Mouse (Mus musculus) lung, embryonic 16.5 days (tissue): ENCODE results near the gene Sctr. TPM values are rescaled to one million over a fixed set of nuclear protein-coding genes. Genes with fewer than 3 reads are reported as not detected.

Source experiments
- ATAC-seq: fragments of 200-750 bp; cut with Nextera tagmentation; 2 replicates; pipeline ENCODE4 v1.8.0; 2017; ENCODE audit warnings: low read depth, mild to moderate bottlenecking, moderate library complexity
- H3K27ac ChIP-seq: fragments of 300-500 bp; sonication (generic); 2 replicates; pipeline ENCODE4 v1.5.1; 2014; ENCODE audit warnings: mild to moderate bottlenecking, control low read depth, low read length
- H3K27me3 ChIP-seq: fragments of 300-500 bp; sonication (generic); 2 replicates; pipeline ENCODE4 v1.6.1; 2014; ENCODE audit warnings: low read depth, low read length, mixed read lengths; ENCODE audit not compliant: control insufficient read depth, insufficient read depth
- H3K36me3 ChIP-seq: fragments of 300-500 bp; sonication (generic); 2 replicates; pipeline ENCODE4 v1.6.1; 2014; ENCODE audit warnings: low read length; ENCODE audit not compliant: control insufficient read depth, insufficient read depth
- H3K4me1 ChIP-seq: fragments of 300-500 bp; sonication (generic); replicated peaks from 2 replicates; pipeline ENCODE4 v1.6.1; 2014; ENCODE audit warnings: low read length, mixed read lengths; ENCODE audit not compliant: control insufficient read depth, insufficient read depth
- H3K4me2 ChIP-seq: fragments of 300-500 bp; sonication (generic); 2 replicates; pipeline ENCODE4 v1.6.1; 2014; ENCODE audit warnings: low read depth, low read length, control low read depth
- H3K4me3 ChIP-seq: fragments of 300-500 bp; sonication (generic); 2 replicates; pipeline ENCODE4 v1.5.1; 2014; ENCODE audit warnings: mild to moderate bottlenecking, low read length, control low read depth
- H3K9ac ChIP-seq: fragments of 300-500 bp; sonication (generic); 2 replicates; pipeline ENCODE4 v1.6.1; 2014; ENCODE audit warnings: low read length, control low read depth
- H3K9me3 ChIP-seq: fragments of 300-500 bp; sonication (generic); 2 replicates; pipeline ENCODE4 v1.6.1; 2016; ENCODE audit warnings: low read length; ENCODE audit not compliant: control insufficient read depth
- WGBS: fragments of 180-500 bp; shearing (Covaris S2); extraction: QIAGEN DNeasy Blood & Tissue Kit; methylation state at CpG from one replicate; pipeline ENCODE4 v1.1.7; 2014; 5-methylcytosine and 5-hydroxymethylcytosine counted together
- polyA plus RNA-seq: library from polyadenylated mRNA; unstranded; fragments of >200 nt; fragmentation: Nextera tagmentation; extraction: Ambion mirVana; gene quantifications from 2 replicates; pipeline ENCODE4 v1.2.1, GENCODE M21; 2015

The Sctr gene
- 0.16 TPM in 1 of 2 replicates, not detected in the other for polyA plus RNA-seq

- peak; percentile 39; the same call in 1 of the 2 replicates for ATAC-seq
- 2% methylated on average over 39 of the region's 39 CpGs for WGBS
- H3K4me1 ChIP-seq, result peaks cover 7% of the 10 kb centered on the region
- H3K9ac ChIP-seq, result peak within 1 kb of the TSS; percentile 30
- H3K9me3 ChIP-seq, result no peaks in the 10 kb centered on the region
- no peaks in the 10 kb centered on the region for H3K36me3 ChIP-seq
- H3K27ac ChIP-seq, result no peak within 1 kb of the TSS
- peak within 1 kb of the TSS; percentile 41 for H3K4me3 ChIP-seq
- H3K4me2 ChIP-seq, result peak within 1 kb of the TSS; percentile 62
- peaks cover 14% of the 10 kb centered on the region; the same call in 1 of the 2 replicates for H3K27me3 ChIP-seq
Measured at GRCm38 (mm10) chr1:120006844-120007790, at the start of gene Sctr. Gene Sctr (plus strand): TSS chr1:120006894.

- no peak for ATAC-seq
- Histone ChIP-seq H3K4me3 (no peak overlapping the region), H3K36me3 (no peaks in the 10 kb centered on the region), H3K9me3 (no peaks in the 10 kb centered on the region), H3K27ac (no peak overlapping the region), H3K4me1 (no peaks in the 10 kb centered on the region), H3K4me2 (no peak overlapping the region), H3K9ac (no peak overlapping the region), H3K27me3 (no peaks in the 10 kb centered on the region)
- WGBS, result 27% methylated on average over 9 of the region's 9 CpGs
Measured at GRCm38 (mm10) chr1:119957716-119958222, 48.9 kb upstream of the Sctr start.

DNA sequence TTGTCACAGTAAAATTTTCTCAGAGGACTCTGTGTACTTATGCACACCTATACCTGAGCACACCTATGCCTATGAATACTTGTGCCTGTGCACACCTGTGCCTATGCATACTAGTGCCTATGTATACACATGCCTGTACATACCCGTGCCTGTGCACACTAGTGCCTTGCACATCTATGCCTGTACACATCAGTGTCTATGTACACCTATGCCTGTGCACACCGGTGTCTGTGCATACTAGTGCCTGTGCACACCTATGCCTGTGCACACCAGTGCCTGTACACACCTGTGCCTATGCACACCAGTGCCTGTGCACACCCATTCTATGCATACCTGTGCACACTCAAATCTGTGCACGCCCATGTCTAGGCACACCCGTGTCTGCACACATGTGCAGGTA, 47.2 kb upstream of the Sctr start:
- peak; percentile 37; the same call in 1 of the 2 replicates for ATAC-seq
- Histone ChIP-seq H3K4me3 (no peak overlapping the region), H3K9ac (no peak overlapping the region), H3K9me3 (no peaks in the 10 kb centered on the region), H3K4me2 (no peak overlapping the region), H3K4me1 (no peaks in the 10 kb centered on the region), H3K27me3 (no peaks in the 10 kb centered on the region), H3K27ac (no peak overlapping the region), H3K36me3 (no peaks in the 10 kb centered on the region)
- WGBS, result 90% methylated on average over 4 of the region's 4 CpGs

- Histone ChIP-seq H3K27ac (no peak overlapping the region), H3K9ac (no peak overlapping the region), H3K4me3 (no peak overlapping the region), H3K4me1 (no peaks in the 10 kb centered on the region), H3K27me3 (no peaks in the 10 kb centered on the region), H3K36me3 (no peaks in the 10 kb centered on the region), H3K9me3 (no peaks in the 10 kb centered on the region), H3K4me2 (no peak overlapping the region)
- 37% methylated on average over 7 of the region's 7 CpGs for WGBS
- no peak for ATAC-seq
Measured at GRCm38 (mm10) chr1:119959920-119960319, 46.8 kb upstream of the Sctr start.

GRCm38 (mm10) chr1:119965804-119966514, 40.7 kb upstream of the Sctr start:
- no peak overlapping the region for H3K4me3 ChIP-seq
- H3K27me3 ChIP-seq, result no peaks in the 10 kb centered on the region
- no peaks in the 10 kb centered on the region for H3K36me3 ChIP-seq
- no peak overlapping the region for H3K27ac ChIP-seq
- H3K4me2 ChIP-seq, result no peak overlapping the region
- no peaks in the 10 kb centered on the region for H3K9me3 ChIP-seq
- ATAC-seq, result peak; percentile 85
- no peaks in the 10 kb centered on the region for H3K4me1 ChIP-seq
- 18% methylated on average over 12 of the region's 12 CpGs for WGBS
- no peak overlapping the region for H3K9ac ChIP-seq

GRCm38 (mm10) chr1:119973117-119973516, 33.6 kb upstream of the Sctr start:
- no peaks in the 10 kb centered on the region for H3K4me1 ChIP-seq
- H3K4me3 ChIP-seq, result no peak overlapping the region
- WGBS, result 21% methylated on average over 4 of the region's 4 CpGs
- H3K4me2 ChIP-seq, result no peak overlapping the region
- no peak overlapping the region for H3K9ac ChIP-seq
- ATAC-seq, result no peak
- H3K9me3 ChIP-seq, result no peaks in the 10 kb centered on the region
- no peak overlapping the region for H3K27ac ChIP-seq
- no peaks in the 10 kb centered on the region for H3K27me3 ChIP-seq
- no peaks in the 10 kb centered on the region for H3K36me3 ChIP-seq

- no peak overlapping the region for H3K4me3 ChIP-seq
- H3K9ac ChIP-seq, result no peak overlapping the region
- no peak for ATAC-seq
- no peak overlapping the region for H3K4me2 ChIP-seq
- no peaks in the 10 kb centered on the region for H3K9me3 ChIP-seq
- no peaks in the 10 kb centered on the region for H3K4me1 ChIP-seq
- H3K36me3 ChIP-seq, result no peaks in the 10 kb centered on the region
- no peak overlapping the region for H3K27ac ChIP-seq
- WGBS, result 53% methylated on average over 4 of the region's 4 CpGs
- H3K27me3 ChIP-seq, result no peaks in the 10 kb centered on the region
Measured at GRCm38 (mm10) chr1:119975141-119975540, 31.6 kb upstream of the Sctr start.

- Histone ChIP-seq H3K9me3 (no peaks in the 10 kb centered on the region), H3K4me2 (no peak overlapping the region), H3K27ac (no peak overlapping the region), H3K9ac (no peak overlapping the region), H3K4me1 (no peaks in the 10 kb centered on the region), H3K36me3 (no peaks in the 10 kb centered on the region), H3K4me3 (no peak overlapping the region), H3K27me3 (no peaks in the 10 kb centered on the region)
- no peak for ATAC-seq
- 75% methylated on average over 5 of the region's 5 CpGs for WGBS
Measured at GRCm38 (mm10) chr1:119986555-119986954, 20.1 kb upstream of the Sctr start.
